Mouse (Mus musculus) hindbrain, embryonic 12.5 days (tissue): ENCODE data around the gene Pfkfb4. TPM values are rescaled to one million over a fixed set of nuclear protein-coding genes. Genes with fewer than 3 reads are reported as not detected.
A peak's percentile ranks its signal among the peaks of the same experiment; 100 is the strongest.

ENCODE experiments used
- ATAC-seq: fragments of 200-750 bp; cut with Nextera tagmentation; 2 replicates; pipeline ENCODE4 v1.8.0; 2017; ENCODE audit warnings: moderate TSS enrichment; ENCODE audit not compliant: low FRiP score
- H3K27ac ChIP-seq: fragments of 300-500 bp; sonication (generic); 2 replicates; pipeline ENCODE4 v1.5.1; 2016; ENCODE audit warnings: mild to moderate bottlenecking
- H3K27me3 ChIP-seq: fragments of 300-500 bp; sonication (generic); 2 replicates; pipeline ENCODE4 v1.6.1; 2016; ENCODE audit warnings: mild to moderate bottlenecking
- H3K36me3 ChIP-seq: fragments of 300-500 bp; sonication (generic); 2 replicates; pipeline ENCODE4 v1.6.1; 2016; ENCODE audit warnings: mild to moderate bottlenecking
- H3K4me1 ChIP-seq: fragments of 300-500 bp; sonication (generic); 2 replicates; pipeline ENCODE4 v1.6.1; 2016
- H3K4me2 ChIP-seq: fragments of 300-500 bp; sonication (generic); replicated peaks from 2 replicates; pipeline ENCODE4 v1.6.1; 2016; ENCODE audit warnings: mild to moderate bottlenecking
- H3K4me3 ChIP-seq: fragments of 300-500 bp; sonication (generic); 2 replicates; pipeline ENCODE4 v1.5.1; 2016; ENCODE audit warnings: mild to moderate bottlenecking
- H3K9ac ChIP-seq: fragments of 300-500 bp; sonication (generic); 2 replicates; pipeline ENCODE4 v1.6.1; 2016; ENCODE audit warnings: mild to moderate bottlenecking, moderate library complexity
- H3K9me3 ChIP-seq: fragments of 300-500 bp; sonication (generic); replicated peaks from 2 replicates; pipeline ENCODE4 v1.6.1; 2016; ENCODE audit warnings: mild to moderate bottlenecking
- WGBS: fragments of 180-500 bp; shearing (Covaris S2); methylation state at CpG from one replicate; pipeline ENCODE4 v1.1.7; 2016; 5-methylcytosine and 5-hydroxymethylcytosine counted together
- microRNA counts: library from miRNA; unstranded; fragments of <30 nt; microRNA quantifications from one replicate; lab custom pipeline; 2017
- microRNA-seq: library from miRNA; unstranded; fragments of <30 nt; microRNA quantifications from one replicate; pipeline ENCODE4, GENCODE M21; 2017
- polyA plus RNA-seq: library from polyadenylated mRNA; unstranded; fragments of >200 nt; fragmentation: Nextera tagmentation; extraction: Ambion mirVana; gene quantifications from 2 replicates; pipeline ENCODE4 v1.2.1, GENCODE M21; 2016

Pfkfb4 gene
- polyA plus RNA-seq, 1 experiment from 2014 or later = 24.0 TPM

DNA sequence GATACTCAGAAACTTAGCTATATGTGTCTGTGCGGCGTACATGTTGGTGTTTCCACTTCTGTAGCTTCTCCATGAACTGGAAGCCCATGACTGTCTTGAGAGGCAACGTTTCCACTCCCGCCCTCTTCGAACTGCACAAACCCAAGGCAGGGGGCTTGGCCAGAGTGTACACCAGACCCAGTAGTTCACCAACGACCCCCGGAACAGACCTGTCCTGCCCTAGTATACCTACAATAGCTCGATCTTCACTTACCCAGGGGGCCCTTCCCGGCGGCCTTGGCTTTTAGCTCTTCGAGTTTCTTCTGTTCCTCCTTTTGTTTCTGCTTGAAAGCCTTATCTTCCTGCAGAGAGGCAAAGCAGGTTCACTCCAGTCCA lies 90.2 kb downstream of the Pfkfb4 start:
- Histone ChIP-seq H3K36me3 (peaks cover 19% of the 10 kb centered on the region), H3K9me3 (no peaks in the 10 kb centered on the region), H3K9ac (peak overlapping the region; percentile 88), H3K4me1 (peaks cover 22% of the 10 kb centered on the region), H3K4me2 (peak overlapping the region; percentile 92), H3K4me3 (peak overlapping the region; percentile 76), H3K27ac (peak overlapping the region; percentile 78), H3K27me3 (no peaks in the 10 kb centered on the region)
- ATAC-seq = peak; percentile 57
- 7% methylated on average over 11 of the region's 11 CpGs for WGBS

MicroRNAs encoded within 50 kb of the gene (microRNA counts, 519-probe panel; counts per million panel counts)
- 470 counts per million, percentile 58 among the panel's probes with 10 or more counts for microRNA mmu-miR-711 (lab: Ali Mortazavi, UCI)

Small RNAs within 50 kb of the gene (microRNA-seq; reads per million reads assigned to microRNA genes)
- gene Mir711 = not detected

Other genes with a start within 250 kb of the Pfkfb4 start
- gene Ip6k2, start 208.0 kb upstream of the Pfkfb4 start, polyA plus RNA-seq = 140 and 154 TPM in 2 replicates
- gene Nckipsd, start 183.4 kb upstream of the Pfkfb4 start, polyA plus RNA-seq = 20.2 and 23.3 TPM in 2 replicates
- 11.9 TPM in 2 replicates for gene Celsr3, start 165.5 kb upstream of the Pfkfb4 start, polyA plus RNA-seq
- gene Slc26a6, start 138.5 kb upstream of the Pfkfb4 start, polyA plus RNA-seq = 12.7 and 16.5 TPM in 2 replicates
- 0.44 and 0.48 TPM in 2 replicates for gene Tmem89, start 77.2 kb upstream of the Pfkfb4 start, polyA plus RNA-seq
- 346 and 367 TPM in 2 replicates for gene Uqcrc1, start 55.1 kb upstream of the Pfkfb4 start, polyA plus RNA-seq
- gene Col7a1, start 38.2 kb upstream of the Pfkfb4 start, polyA plus RNA-seq = 3.1 and 3.9 TPM in 2 replicates
- gene Ucn2, start 5.8 kb upstream of the Pfkfb4 start, polyA plus RNA-seq = not detected in 2 replicates
- gene Shisa5, start 46.8 kb downstream of the Pfkfb4 start, polyA plus RNA-seq = 52.3 and 56.6 TPM in 2 replicates
- gene Trex1, start 68.0 kb downstream of the Pfkfb4 start, polyA plus RNA-seq = 8.0 and 9.9 TPM in 2 replicates
- 29.3 and 31.8 TPM in 2 replicates for gene Atrip, start 82.3 kb downstream of the Pfkfb4 start, polyA plus RNA-seq
- 11.9 and 12.1 TPM in 2 replicates for gene Ccdc51, start 90.7 kb downstream of the Pfkfb4 start, polyA plus RNA-seq
- gene Tma7, start 90.8 kb downstream of the Pfkfb4 start, polyA plus RNA-seq = 746 and 747 TPM in 2 replicates
- 38.4 and 41.2 TPM in 2 replicates for gene Plxnb1, start 103.6 kb downstream of the Pfkfb4 start, polyA plus RNA-seq
- not detected in 2 replicates for gene Fbxw21, start 170.3 kb downstream of the Pfkfb4 start, polyA plus RNA-seq
- gene Fbxw13, start 204.2 kb downstream of the Pfkfb4 start, polyA plus RNA-seq = not detected in 2 replicates
- gene Fbxw20, start 243.0 kb downstream of the Pfkfb4 start, polyA plus RNA-seq = not detected in 2 replicates